Comparison of ENCODE assay signal across 19 mouse cellular contexts in genomic region chr13:14966187-14966726, GRCm38 (mm10).
DNase-seq lines count a peak whose midpoint lies in the region; ATAC-seq and TF ChIP-seq lines count a peak whose summit lies in the region.
"Had no signal": no experiment of that assay in that cellular context is flagged by ENCODE, and none has a peak within 500 bp of the region (broad histone marks: within the 10 kb centered on the region; RNA-seq: fewer than 3 reads in every experiment).

No protein-coding gene starts in this region.

- peak; percentile 80 for ATAC-seq in limb, embryonic 14.5 days (ENCODE audit: low FRiP score, low read depth)
- ATAC-seq: activated CD4-positive, CD25-positive, alpha-beta regulatory T cell, adult 4 months; forebrain, embryonic 13.5 days; forebrain, postnatal 0 days; Patski had no signal

- no peaks in the 10 kb centered on the region for H3K27me3 ChIP-seq in limb, embryonic 14.5 days (ENCODE audit: control insufficient read depth, insufficient read depth, low read length)
- H3K27me3 ChIP-seq: forebrain, embryonic 13.5 days; Patski had no signal

- peak overlapping the region; percentile 43; the same call in 1 of the 2 replicates for H3K27ac ChIP-seq in layer of hippocampus, adult 2 months
- no peak overlapping the region for H3K27ac ChIP-seq in limb, embryonic 14.5 days (replicated peaks; ENCODE audit: low read depth, low read length)
- H3K27ac ChIP-seq: embryonic facial prominence, embryonic 10.5 days; forebrain, embryonic 13.5 days; heart, embryonic 10.5 days; hindbrain, embryonic 10.5 days; hindbrain, embryonic 14.5 days had no signal

- no peak overlapping the region for H3K9ac ChIP-seq in limb, embryonic 14.5 days (ENCODE audit: low read depth, low read length, severe bottlenecking)
- H3K9ac ChIP-seq: forebrain, embryonic 13.5 days; forebrain, postnatal 0 days; hindbrain, embryonic 14.5 days had no signal

- TF ChIP-seq CTCF in layer of hippocampus, adult 2 months (conservative IDR thresholded peaks at IDR 0.05), result no peak

- H3K4me3 ChIP-seq in layer of hippocampus, adult 2 months, result no peak overlapping the region
- no peak overlapping the region for H3K4me3 ChIP-seq in limb, embryonic 14.5 days (replicated peaks; ENCODE audit: low read length)
- H3K4me3 ChIP-seq: embryonic facial prominence, embryonic 10.5 days; forebrain, embryonic 13.5 days; heart, embryonic 10.5 days; hindbrain, embryonic 10.5 days had no signal

- no peak overlapping the region for H3K4me2 ChIP-seq in limb, embryonic 14.5 days (replicated peaks; ENCODE audit: low read depth, low read length, severe bottlenecking)
- H3K4me2 ChIP-seq: forebrain, embryonic 13.5 days; hindbrain, embryonic 14.5 days had no signal

- H3K4me1 ChIP-seq in limb, embryonic 14.5 days (ENCODE audit: control insufficient read depth, insufficient read depth, low read length), result 0 out of 2 replicates have a peak, but pooled peaks cover 4% of the 10 kb centered on the region
- H3K4me1 ChIP-seq: embryonic facial prominence, embryonic 10.5 days; forebrain, embryonic 13.5 days; heart, embryonic 10.5 days; hindbrain, embryonic 10.5 days had no signal

- TF ChIP-seq POLR2A in limb, embryonic 14.5 days (IDR thresholded peaks at IDR 0.05; ENCODE audit: borderline replicate concordance, extremely low read depth, insufficient read depth, insufficient read length), result no peak

- WGBS in limb, embryonic 14.5 days, result 27% methylated on average over 1 of the region's 1 CpGs

- DNase-seq in embryo, embryonic 11 days, result peak; percentile 1
- no peak for DNase-seq in embryo, embryonic 10 days (ENCODE audit: low spot score)
- DNase-seq in layer of hippocampus, adult 2 months (ENCODE audit: low spot score in 2 of 2), result no peak
- no peak for DNase-seq in layer of hippocampus, adult 11-12 months (ENCODE audit: low spot score)
- peak; percentile 46 for DNase-seq in limb, embryonic 14.5 days (ENCODE audit: low spot score)
- no peak for DNase-seq in spleen, adult 18-20 months
- no peak for DNase-seq in frontal cortex, postnatal 14 days (ENCODE audit: low spot score in 2 of 2)
- DNase-seq: adrenal gland, postnatal 25 days; cerebellum, adult 2 months; cerebellum, postnatal 10 days; forebrain, postnatal 0 days; heart, adult 18-20 months had no signal

- no peaks in the 10 kb centered on the region for H3K36me3 ChIP-seq in limb, embryonic 14.5 days (ENCODE audit: control insufficient read depth, insufficient read depth, low read length)
- H3K36me3 ChIP-seq: embryonic facial prominence, embryonic 10.5 days; heart, embryonic 10.5 days; hindbrain, embryonic 10.5 days had no signal

- H3K9me3 ChIP-seq in limb, embryonic 14.5 days (ENCODE audit: control insufficient read depth, low read length), result no peaks in the 10 kb centered on the region
- H3K9me3 ChIP-seq: embryonic facial prominence, embryonic 10.5 days; forebrain, embryonic 13.5 days; heart, embryonic 10.5 days; hindbrain, embryonic 10.5 days had no signal

Comparison
In these comparisons a context has a peak if more than half of its experiments do, and no peak if none do; other contexts are left out.
1. DNase-seq: peak in embryo, embryonic 11 days (single experiment) and limb, embryonic 14.5 days (single experiment); none in embryo, embryonic 10 days (single experiment), layer of hippocampus, adult 2 months (0 of 2), layer of hippocampus, adult 11-12 months (single experiment), spleen, adult 18-20 months (0 of 2) and frontal cortex, postnatal 14 days (0 of 2).